Mouse (Mus musculus): ENCODE measurements around the gene Eno3.

- no peak for TF ChIP-seq EP300 (IDR thresholded peaks at IDR 0.05; ENCODE audit: insufficient read depth, low read depth, low read length)
- no peak for TF ChIP-seq CTCF (IDR thresholded peaks at IDR 0.05; ENCODE audit: low read depth, low read length)
- no peak for TF ChIP-seq POLR2A (IDR thresholded peaks at IDR 0.05; ENCODE audit: insufficient read depth, low read length)
Observed at GRCm38 (mm10) chr11:70670483-70670882, 13.5 kb downstream of the Eno3 start.
